Mouse (Mus musculus) heart, postnatal 0 days (tissue): Measurements from ENCODE around the gene Gp9.
"Not testable (repeated sequence)": the region's sequence is repeated elsewhere in the genome, so short reads cannot be mapped to it uniquely, and the experiment has no call there.

Source experiments
- CTCF ChIP-seq: IDR thresholded peaks from 2 replicates; pipeline ENCODE4 v1.5.1; 2016; ENCODE audit warnings: antibody characterized with exemption, control low read depth, low read depth
- EP300 ChIP-seq: IDR thresholded peaks from 2 replicates; pipeline ENCODE4 v1.6.1; 2016; ENCODE audit warnings: antibody characterized with exemption, low read depth

DNA sequence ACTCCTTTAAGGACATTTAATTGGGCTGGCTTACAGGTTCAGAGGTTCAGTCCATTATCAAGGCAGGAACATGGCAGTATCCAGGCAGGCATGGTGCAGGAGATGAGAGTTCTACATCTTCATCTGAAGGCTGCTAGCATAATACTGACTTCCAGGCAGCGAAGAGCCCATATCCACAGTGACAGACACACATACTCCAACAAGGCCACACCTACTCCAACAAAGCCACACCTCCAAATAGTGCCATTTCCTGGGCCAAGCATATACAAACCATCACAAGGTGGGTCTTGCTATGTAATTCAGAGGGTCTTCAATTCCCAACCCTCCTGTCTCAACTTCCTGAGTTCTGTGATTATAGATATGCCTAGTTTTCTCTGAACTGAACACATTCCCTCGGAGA is 13.6 kb upstream of the Gp9 start:
- TF ChIP-seq EP300, CTCF: not testable (repeated sequence)
